Mouse (Mus musculus): ENCODE measurements at regions not wholly inside any gene's neighbourhood (a gene's known extent, or its start where the extent isn't known, plus 50 kb on each side); places are given as distances from the start of the nearest gene placed in this dataset.
"Not testable (repeated sequence)": the region's sequence is repeated elsewhere in the genome, so short reads cannot be mapped to it uniquely, and the experiment has no call there.

GRCm38 (mm10) chr14:27562564-27562963 lies 54.3 kb upstream of the Ccdc66 start:
- DNase-seq, result peak; percentile 42

DNA sequence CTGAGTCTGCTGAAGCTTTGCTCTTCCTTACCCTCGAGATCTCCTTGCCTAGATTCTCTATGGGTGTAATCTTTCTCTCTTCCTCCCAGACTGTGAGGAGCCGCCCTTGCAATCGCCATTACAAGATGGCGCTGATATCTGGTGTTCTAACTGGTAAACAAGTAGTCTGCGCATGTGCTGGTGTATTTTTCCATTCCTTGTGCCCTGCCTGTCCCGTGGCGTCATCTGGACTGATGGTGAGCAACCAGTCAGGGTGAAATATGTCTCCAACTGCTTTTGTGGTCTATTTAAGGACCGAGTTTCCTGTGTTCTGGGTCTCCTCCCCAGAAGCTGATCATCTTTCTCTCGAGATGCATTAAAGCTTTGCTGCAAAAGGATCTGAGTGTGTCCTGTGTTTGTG lies 53.7 kb upstream of the Ccdc66 start:
- not testable (repeated sequence) for DNase-seq

GRCm38 (mm10) chr14:27560434-27560833 lies 52.2 kb upstream of the Ccdc66 start:
- peak; percentile 77 for DNase-seq

- DNase-seq, result no peak
These were observed 50.7 kb upstream of the Ccdc66 start for GRCm38 (mm10) chr14:27558794-27559491.
